In genomic region chr15:11906021-11906570, GRCm38 (mm10) we compare ENCODE assay signal across 8 mouse cellular contexts. TPM values are rescaled to one million over a fixed set of nuclear protein-coding genes. Genes with fewer than 3 reads are reported as not detected.
DNase-seq lines count a peak whose midpoint lies in the region; ATAC-seq lines count a peak whose summit lies in the region.

No protein-coding gene starts in this region.

- H3K27me3 ChIP-seq in forebrain, embryonic 14.5 days (replicated peaks; ENCODE audit: control insufficient read depth, insufficient read depth, low read length) = peaks cover 54% of the 10 kb centered on the region
- peaks cover 52% of the 10 kb centered on the region for H3K27me3 ChIP-seq in hindbrain, embryonic 15.5 days
- H3K27me3 ChIP-seq in limb, embryonic 12.5 days = peaks cover 66% of the 10 kb centered on the region
- H3K27me3 ChIP-seq in midbrain, embryonic 14.5 days (ENCODE audit: control insufficient read depth, insufficient read depth, low read length) = peaks cover 63% of the 10 kb centered on the region

- WGBS in forebrain, embryonic 14.5 days = under 1% methylated on average over 36 of the region's 36 CpGs
- under 1% methylated on average over 36 of the region's 36 CpGs for WGBS in hindbrain, embryonic 15.5 days
- WGBS in limb, embryonic 12.5 days = under 1% methylated on average over 36 of the region's 36 CpGs
- under 1% methylated on average over 36 of the region's 36 CpGs for WGBS in midbrain, embryonic 14.5 days

- peak; percentile 11; the same call in 1 of the 2 replicates for ATAC-seq in forebrain, embryonic 14.5 days
- ATAC-seq in hindbrain, embryonic 15.5 days (ENCODE audit: low FRiP score, low read depth) = no peak
- ATAC-seq in limb, embryonic 12.5 days (ENCODE audit: insufficient number of reproducible peaks, insufficient read depth, low FRiP score, low TSS enrichment, low read depth) = no peak
- ATAC-seq in midbrain, embryonic 14.5 days (ENCODE audit: low FRiP score, low TSS enrichment) = peak; percentile 19; the same call in 1 of the 2 replicates
- no peak for ATAC-seq in monocyte, adult 5-6 weeks (replicated peaks; ENCODE audit: insufficient number of reproducible peaks, low FRiP score, low TSS enrichment, poor library complexity, severe bottlenecking)

- peak overlapping the region; percentile 47 for H3K4me3 ChIP-seq in forebrain, embryonic 14.5 days (ENCODE audit: low read depth, low read length)
- peak overlapping the region; percentile 52 for H3K4me3 ChIP-seq in hindbrain, embryonic 15.5 days
- H3K4me3 ChIP-seq in limb, embryonic 12.5 days (replicated peaks) = peak overlapping the region; percentile 51
- peak overlapping the region; percentile 55 for H3K4me3 ChIP-seq in midbrain, embryonic 14.5 days (replicated peaks; ENCODE audit: low read depth, low read length)

- DNase-seq in 3T3-L1 (ENCODE audit: low read depth, low spot score) = peak; percentile 67
- peak; percentile 59 for DNase-seq in adipocyte (ENCODE audit: low spot score)
- DNase-seq in forebrain, embryonic 14.5 days (ENCODE audit: low spot score) = peak; percentile 44
- DNase-seq in midbrain, embryonic 14.5 days = peak; percentile 73
- no peak for DNase-seq in cerebellum, postnatal 4 days (ENCODE audit: low spot score in 2 of 2)

- H3K9ac ChIP-seq in forebrain, embryonic 14.5 days (ENCODE audit: low read length) = 0 out of 2 replicates have a peak overlapping the region, but pooled peaks have one; percentile 17
- 0 out of 2 replicates have a peak overlapping the region, but pooled peaks have one; percentile 6 for H3K9ac ChIP-seq in hindbrain, embryonic 15.5 days
- peak overlapping the region; percentile 42; the same call in 1 of the 2 replicates for H3K9ac ChIP-seq in limb, embryonic 12.5 days (replicated peaks)
- no peak overlapping the region for H3K9ac ChIP-seq in midbrain, embryonic 14.5 days (replicated peaks; ENCODE audit: low read length)

- H3K9me3 ChIP-seq in forebrain, embryonic 14.5 days (replicated peaks; ENCODE audit: control insufficient read depth, low read length) = no peaks in the 10 kb centered on the region
- no peaks in the 10 kb centered on the region for H3K9me3 ChIP-seq in hindbrain, embryonic 15.5 days
- no peaks in the 10 kb centered on the region for H3K9me3 ChIP-seq in limb, embryonic 12.5 days
- no peaks in the 10 kb centered on the region for H3K9me3 ChIP-seq in midbrain, embryonic 14.5 days (ENCODE audit: control insufficient read depth, low read length)

- H3K4me2 ChIP-seq in forebrain, embryonic 14.5 days (ENCODE audit: low read length) = peak overlapping the region; percentile 97
- peak overlapping the region; percentile 97 for H3K4me2 ChIP-seq in hindbrain, embryonic 15.5 days
- peak overlapping the region; percentile 93 for H3K4me2 ChIP-seq in limb, embryonic 12.5 days
- peak overlapping the region; percentile 98 for H3K4me2 ChIP-seq in midbrain, embryonic 14.5 days (ENCODE audit: low read length)

- H3K36me3 ChIP-seq in forebrain, embryonic 14.5 days (ENCODE audit: control insufficient read depth, insufficient read depth, low read length) = no peaks in the 10 kb centered on the region
- no peaks in the 10 kb centered on the region for H3K36me3 ChIP-seq in hindbrain, embryonic 15.5 days
- H3K36me3 ChIP-seq in limb, embryonic 12.5 days = no peaks in the 10 kb centered on the region
- no peaks in the 10 kb centered on the region for H3K36me3 ChIP-seq in midbrain, embryonic 14.5 days (ENCODE audit: control insufficient read depth, insufficient read depth, low read length)

- peaks cover 22% of the 10 kb centered on the region for H3K4me1 ChIP-seq in forebrain, embryonic 14.5 days (ENCODE audit: control insufficient read depth, insufficient read depth, low read length)
- peaks cover 48% of the 10 kb centered on the region for H3K4me1 ChIP-seq in hindbrain, embryonic 15.5 days (replicated peaks)
- H3K4me1 ChIP-seq in limb, embryonic 12.5 days (replicated peaks) = peaks cover 43% of the 10 kb centered on the region
- peaks cover 32% of the 10 kb centered on the region for H3K4me1 ChIP-seq in midbrain, embryonic 14.5 days (ENCODE audit: control insufficient read depth, insufficient read depth, low read length)

- no peak overlapping the region for H3K27ac ChIP-seq in forebrain, embryonic 14.5 days (ENCODE audit: low read depth, low read length)
- no peak overlapping the region for H3K27ac ChIP-seq in hindbrain, embryonic 15.5 days (replicated peaks)
- H3K27ac ChIP-seq in limb, embryonic 12.5 days = no peak overlapping the region
- H3K27ac ChIP-seq in midbrain, embryonic 14.5 days (replicated peaks; ENCODE audit: low read depth, low read length) = no peak overlapping the region

RNA-seq across cellular contexts. Expression of gene Npr3, which starts 1.0 kb away (rescaled TPM):
- 0.86 and 1.0 TPM in 2 replicates for polyA plus RNA-seq in forebrain, embryonic 14.5 days (2014; fragmentation: Nextera tagmentation; extraction: Ambion mirVana)
- polyA plus RNA-seq in hindbrain, embryonic 15.5 days (2015; fragmentation: Nextera tagmentation; extraction: Ambion mirVana) = 0.88 and 1.1 TPM in 2 replicates
- 2.6 and 2.9 TPM in 2 replicates for polyA plus RNA-seq in limb, embryonic 12.5 days (2016; fragmentation: Nextera tagmentation; extraction: Ambion mirVana)
- polyA plus RNA-seq in midbrain, embryonic 14.5 days (2014; fragmentation: Nextera tagmentation; extraction: Ambion mirVana) = 0.34 and 1.1 TPM in 2 replicates
- 0.19 TPM in 1 of 3 replicates, not detected in the others for total RNA-seq in monocyte, adult 5-6 weeks (2017)

Comparison
In these comparisons a context has a peak if more than half of its experiments do, and no peak if none do; other contexts are left out.
1. DNase-seq: peak in 3T3-L1 (single experiment), adipocyte (single experiment), forebrain, embryonic 14.5 days (single experiment) and midbrain, embryonic 14.5 days (single experiment); none in cerebellum, postnatal 4 days (0 of 2).
2. ATAC-seq: peak in forebrain, embryonic 14.5 days (single experiment) and midbrain, embryonic 14.5 days (single experiment); none in hindbrain, embryonic 15.5 days (single experiment), limb, embryonic 12.5 days (single experiment) and monocyte, adult 5-6 weeks (single experiment).
3. Peak in every context shown above with its lines, with median percentiles within 50 percentile points of each other: H3K4me2 ChIP-seq and H3K4me3 ChIP-seq.